Mouse (Mus musculus) frontal cortex, postnatal 36 days (tissue): Measurements from ENCODE around the gene Hoxc8.

Source experiments
- DNase-seq, 2 experiments: peaks; one replicate each; pipeline ENCODE4 v3.0.0; 2022; ENCODE audit warnings: low spot score in 2 of 2

Gene Hoxc8

GRCm38 (mm10) chr15:102965003-102965891 is 25.2 kb upstream of the Hoxc8 start:
- no peak for DNase-seq

- DNase-seq: no peak
Measured at GRCm38 (mm10) chr15:102965892-102966775, 24.3 kb upstream of the Hoxc8 start.

GRCm38 (mm10) chr15:102966776-102967311 is 23.6 kb upstream of the Hoxc8 start, which contains the start of gene Hoxc10:
Gene Hoxc10, plus strand, starts transcription at chr15:102966796.
- DNase-seq: no peak

- DNase-seq: no peak
Measured at GRCm38 (mm10) chr15:102967312-102967510, 23.2 kb upstream of the Hoxc8 start, which contains the start of gene Hoxc5. Gene Hoxc5, plus strand, starts transcription at chr15:102967443.

GRCm38 (mm10) chr15:102967511-102968397 is 22.7 kb upstream of the Hoxc8 start:
- no peak for DNase-seq

- no peak for DNase-seq
Measured at GRCm38 (mm10) chr15:102969296-102969695, 21.1 kb upstream of the Hoxc8 start.

GRCm38 (mm10) chr15:102970740-102971139 is 19.7 kb upstream of the Hoxc8 start:
- DNase-seq: no peak

- no peak for DNase-seq
Measured at GRCm38 (mm10) chr15:102972254-102972653, 18.2 kb upstream of the Hoxc8 start.

GRCm38 (mm10) chr15:102972753-102973152 is 17.7 kb upstream of the Hoxc8 start:
- no peak for DNase-seq

- DNase-seq: no peak
Measured at GRCm38 (mm10) chr15:102975034-102975433, 15.4 kb upstream of the Hoxc8 start.

GRCm38 (mm10) chr15:102975688-102976111 is 14.7 kb upstream of the Hoxc8 start:
- no peak for DNase-seq

- no peak for DNase-seq
Measured at GRCm38 (mm10) chr15:102976171-102976570, 14.2 kb upstream of the Hoxc8 start, which contains the start of gene Hoxc9. Gene Hoxc9, plus strand, starts transcription at chr15:102976439.

- no peak for DNase-seq
Measured at GRCm38 (mm10) chr15:102976631-102977422, 13.6 kb upstream of the Hoxc8 start.

- no peak for DNase-seq
Measured at GRCm38 (mm10) chr15:102977423-102977974, 12.9 kb upstream of the Hoxc8 start.

- DNase-seq: no peak
Measured at GRCm38 (mm10) chr15:102978615-102979515, 11.5 kb upstream of the Hoxc8 start.

- DNase-seq: no peak
Measured at GRCm38 (mm10) chr15:102979936-102980335, 10.5 kb upstream of the Hoxc8 start.

GRCm38 (mm10) chr15:102980352-102980751 is 10.1 kb upstream of the Hoxc8 start:
- no peak for DNase-seq

GRCm38 (mm10) chr15:102980912-102981311 is 9.5 kb upstream of the Hoxc8 start:
- DNase-seq: no peak
